31 mouse cellular contexts compared by ENCODE assay signal in genomic region chr8:69926901-69927300, GRCm38 (mm10). TPM values are rescaled to one million over a fixed set of nuclear protein-coding genes. Genes with fewer than 3 reads are reported as not detected.
"Had no signal": no experiment of that assay in that cellular context is flagged by ENCODE, and none has a peak within 500 bp of the region (broad histone marks: within the 10 kb centered on the region; RNA-seq: fewer than 3 reads in every experiment).

No protein-coding gene starts in this region.

- H3K36me3 ChIP-seq: hindbrain, embryonic 15.5 days; intestine, embryonic 15.5 days had no signal

- H3K4me1 ChIP-seq: hindbrain, embryonic 12.5 days; hindbrain, embryonic 13.5 days; hindbrain, embryonic 15.5 days; kidney, embryonic 15.5 days had no signal

- H3K4me3 ChIP-seq: heart, embryonic 10.5 days; heart, embryonic 12.5 days; heart, embryonic 13.5 days; heart, embryonic 15.5 days; hindbrain, embryonic 10.5 days; hindbrain, embryonic 12.5 days; hindbrain, embryonic 13.5 days; hindbrain, embryonic 15.5 days; intestine, embryonic 15.5 days; kidney, embryonic 15.5 days; layer of hippocampus, adult 2 months; left cerebral cortex, adult 2 months had no signal

- H3K27ac ChIP-seq: heart, embryonic 10.5 days; heart, embryonic 13.5 days; heart, embryonic 15.5 days; hindbrain, embryonic 10.5 days; hindbrain, embryonic 12.5 days; hindbrain, embryonic 13.5 days; hindbrain, embryonic 14.5 days; hindbrain, embryonic 15.5 days; hindbrain, postnatal 0 days; intestine, embryonic 15.5 days; kidney, embryonic 15.5 days; kidney, postnatal 0 days; layer of hippocampus, adult 2 months; left cerebral cortex, adult 2 months had no signal

- H3K4me2 ChIP-seq: heart, embryonic 11.5 days; heart, embryonic 12.5 days; heart, embryonic 13.5 days; heart, embryonic 15.5 days; hindbrain, embryonic 12.5 days; hindbrain, embryonic 13.5 days; hindbrain, embryonic 14.5 days; hindbrain, embryonic 15.5 days; intestine, embryonic 15.5 days; kidney, embryonic 15.5 days had no signal

- ATAC-seq: hindbrain, embryonic 16.5 days; hindbrain, postnatal 0 days; inflammation-experienced regulatory T-cells, adult 6 months; intestine, embryonic 15.5 days; intestine, embryonic 16.5 days; intestine, postnatal 0 days had no signal

- H3K9me3 ChIP-seq: heart, embryonic 10.5 days; heart, embryonic 12.5 days; heart, embryonic 13.5 days; heart, embryonic 15.5 days; hindbrain, embryonic 10.5 days; hindbrain, embryonic 12.5 days; hindbrain, embryonic 13.5 days; hindbrain, embryonic 15.5 days; intestine, embryonic 15.5 days; kidney, embryonic 15.5 days had no signal

- H3K27me3 ChIP-seq: heart, embryonic 12.5 days; heart, embryonic 13.5 days; heart, embryonic 15.5 days; hindbrain, embryonic 12.5 days; hindbrain, embryonic 13.5 days; hindbrain, embryonic 15.5 days; intestine, embryonic 15.5 days; kidney, embryonic 15.5 days had no signal

- DNase-seq: heart, postnatal 10 days; heart, postnatal 14 days; heart, postnatal 36 days; heart, postnatal 4 days; kidney, adult 11 months; kidney, adult 18-20 months; kidney, adult 9 months; kidney, postnatal 14 days; kidney, postnatal 4 days; layer of hippocampus, adult 9-11 months; layer of hippocampus, postnatal 36 days had no signal

- H3K9ac ChIP-seq: heart, embryonic 12.5 days; heart, embryonic 13.5 days; heart, embryonic 15.5 days; hindbrain, embryonic 12.5 days; hindbrain, embryonic 13.5 days; hindbrain, embryonic 14.5 days; hindbrain, embryonic 15.5 days; intestine, embryonic 15.5 days; kidney, embryonic 15.5 days had no signal

RNA-seq across cellular contexts. Expression of gene Cilp2, which starts 39.4 kb away (rescaled TPM):
- polyA plus RNA-seq: inflammation-experienced regulatory T-cells, adult 6 months had no signal
